Mouse (Mus musculus) C3H10T1/2 (cell line): ENCODE measurements around the gene Mrps18a. TPM values are rescaled to one million over a fixed set of nuclear protein-coding genes. Genes with fewer than 3 reads are reported as not detected.

Source experiments
- polyA plus RNA-seq, 2 experiments: library from polyadenylated mRNA; unstranded; fragments of >200 nt; fragmentation: generic; extraction: Trizol; gene quantifications; one replicate each; pipeline ENCODE4 v1.2.1; 2012; ENCODE audit warnings: missing spikeins in 2 of 2

Gene Mrps18a
- 100 to 1,000 TPM; 140 to 212 TPM for polyA plus RNA-seq

GRCm38 (mm10) chr17:46110402-46111289 lies at the start of gene Mrps18a:
Gene Mrps18a, plus strand, starts transcription at chr17:46110986.

GRCm38 (mm10) chr17:46143578-46144423 lies 33.0 kb downstream of the Mrps18a start, which contains the start of gene Rsph9:
Gene Rsph9, minus strand, starts transcription at chr17:46144216.

DNA sequence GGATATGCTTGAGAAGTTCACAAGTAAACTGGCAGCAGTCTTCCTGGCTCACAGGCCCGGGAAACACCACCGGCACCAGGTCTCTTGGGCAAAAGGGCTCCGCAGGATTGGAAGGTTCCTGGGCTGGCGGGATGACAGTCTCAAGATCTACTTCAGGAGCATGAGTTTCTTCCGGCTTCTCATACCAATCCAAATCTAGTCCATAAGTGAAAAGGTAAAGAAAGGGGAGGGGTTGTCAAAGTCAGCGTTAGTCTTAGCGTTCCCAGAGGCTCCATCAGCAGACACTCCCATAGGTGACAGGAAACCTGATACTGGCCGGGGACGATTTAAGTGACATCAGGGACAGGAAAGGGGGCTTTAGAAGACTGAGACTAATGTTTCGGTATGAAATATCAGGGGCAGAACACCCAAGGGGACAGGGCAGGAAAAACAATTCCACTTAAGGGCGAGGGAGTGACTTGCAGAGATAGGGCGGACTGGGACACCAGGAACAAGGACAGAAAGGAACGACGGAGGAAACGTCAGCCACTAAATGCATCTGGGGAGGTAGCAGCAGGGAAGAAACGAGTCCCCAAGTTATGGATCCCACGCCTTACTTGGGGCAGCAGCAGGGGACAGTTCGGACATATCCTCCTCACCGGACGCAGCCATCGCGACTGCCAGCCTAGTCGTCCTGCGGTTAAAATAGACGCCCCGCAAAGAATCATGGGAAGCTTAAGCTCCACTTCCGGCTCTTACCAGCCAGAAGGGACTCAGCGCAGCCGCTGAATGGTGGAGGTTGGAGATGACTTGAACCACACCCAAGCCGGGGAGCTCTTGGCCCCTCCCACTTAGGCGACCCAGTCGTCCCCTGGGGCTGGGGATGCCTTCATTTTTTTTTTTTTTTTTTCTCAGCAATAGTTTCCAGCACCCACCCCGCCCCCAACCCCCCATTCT lies 42.3 kb downstream of the Mrps18a start, which contains the start of gene Mad2l1bp:
TSS of gene Mad2l1bp (minus strand) at position 707 of the 936 bp plus-strand sequence.

DNA sequence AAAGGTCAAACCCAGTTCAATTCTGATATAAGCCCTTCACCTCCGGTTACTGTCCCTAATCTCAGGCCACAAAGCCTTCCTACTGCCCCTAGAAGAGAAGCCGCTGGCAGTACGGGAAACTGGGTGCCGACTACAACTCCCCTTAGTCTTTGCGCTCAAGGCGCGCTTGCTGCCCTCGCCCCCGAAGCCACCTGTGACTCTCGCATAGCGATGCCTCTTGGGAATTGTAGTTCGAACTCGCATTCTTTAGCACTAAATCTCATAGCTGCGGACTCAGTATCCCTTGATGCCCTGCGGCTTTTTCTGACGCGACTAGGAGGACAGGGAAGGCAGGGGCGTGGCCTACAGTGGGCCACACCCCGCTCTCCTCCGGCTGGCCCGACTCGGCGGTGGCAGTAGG lies 49.9 kb downstream of the Mrps18a start, which contains the start of gene Gtpbp2:
TSS of gene Gtpbp2 (plus strand) at position 347 of the 400 bp plus-strand sequence.

Other genes starting within 250 kb of the Mrps18a start
- 10 to 100 TPM in 1 of 2 experiments, 1 to 10 TPM in 1; 4.4 to 22.7 TPM for gene Vegfa, start 78.6 kb upstream of the Mrps18a start, polyA plus RNA-seq
- not detected for gene Rsph9, start 33.2 kb downstream of the Mrps18a start, polyA plus RNA-seq
- 10 to 100 TPM; 24.3 to 32.6 TPM for gene Mad2l1bp, start 42.6 kb downstream of the Mrps18a start, polyA plus RNA-seq
- gene Gtpbp2, start 50.0 kb downstream of the Mrps18a start, polyA plus RNA-seq = 10 to 100 TPM in 1 of 2 experiments, 1 to 10 TPM in 1; 5.2 to 43.0 TPM
- gene Polh, start 91.7 kb downstream of the Mrps18a start, polyA plus RNA-seq = 1 to 10 TPM; 1.5 to 9.4 TPM
- 10 to 100 TPM; 14.4 to 24.3 TPM for gene Xpo5, start 91.8 kb downstream of the Mrps18a start, polyA plus RNA-seq
- 100 to 1,000 TPM; 111 to 156 TPM for gene Polr1c, start 137.1 kb downstream of the Mrps18a start, polyA plus RNA-seq
- 100 to 1,000 TPM; 159 to 180 TPM for gene Yipf3, start 137.1 kb downstream of the Mrps18a start, polyA plus RNA-seq
- 10 to 100 TPM; 10.4 to 11.1 TPM for gene Lrrc73, start 142.5 kb downstream of the Mrps18a start, polyA plus RNA-seq
- 10 to 100 TPM; 54.0 to 58.3 TPM for gene Tjap1, start 172.0 kb downstream of the Mrps18a start, polyA plus RNA-seq
- 10 to 100 TPM in 1 of 2 experiments, 1 to 10 TPM in 1; 7.2 to 55.2 TPM for gene Dlk2, start 186.4 kb downstream of the Mrps18a start, polyA plus RNA-seq
- 1 to 10 TPM; 2.7 to 7.7 TPM for gene Abcc10, start 217.4 kb downstream of the Mrps18a start, polyA plus RNA-seq